Mouse (Mus musculus): ENCODE measurements at regions not wholly inside any gene's neighbourhood (a gene's known extent, or its start where the extent isn't known, plus 50 kb on each side); places are given as distances from the start of the nearest gene placed in this dataset.

DNA sequence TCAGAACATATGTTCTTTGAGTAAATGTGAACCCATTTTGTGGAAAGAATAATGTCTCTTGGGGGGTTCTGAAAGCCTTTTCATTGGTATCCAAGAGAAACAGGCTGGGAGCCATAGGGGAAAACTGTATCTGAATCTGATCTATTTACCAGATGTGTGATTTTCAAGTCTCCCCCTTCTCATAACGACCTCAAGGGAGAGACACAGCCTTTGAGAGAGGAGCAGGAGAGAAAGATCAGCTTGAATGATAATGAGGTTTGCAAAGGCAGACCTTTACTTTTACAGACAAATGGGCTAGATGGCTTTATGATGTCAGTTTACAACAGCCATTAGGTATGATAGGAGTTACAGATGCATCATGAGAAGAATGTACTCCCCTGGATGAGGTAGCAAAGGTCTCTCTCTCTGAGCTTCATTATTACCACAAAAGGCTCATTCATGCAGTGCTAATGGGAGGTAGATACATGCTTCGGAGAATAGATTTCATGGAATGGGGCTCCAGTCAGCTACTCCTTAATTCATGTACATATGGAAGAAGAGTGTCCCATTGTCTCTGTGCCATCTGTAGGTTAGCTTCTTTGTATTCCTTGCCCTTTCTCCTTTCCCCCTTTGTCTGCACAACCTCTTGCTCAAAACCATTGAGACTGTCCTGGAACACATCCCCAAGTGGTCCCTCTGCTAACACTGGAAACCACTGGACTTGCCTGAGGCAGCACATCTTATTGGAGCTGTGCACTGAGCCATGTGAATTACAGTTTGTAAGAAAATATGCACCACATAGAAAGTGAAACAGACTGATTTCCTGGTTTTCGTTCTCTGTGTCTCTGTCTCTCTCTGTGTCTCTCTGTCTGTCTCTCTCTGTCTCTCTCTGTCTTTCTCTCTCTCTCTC, 207.5 kb upstream of the Pter start:
- no peak for TF ChIP-seq CTCF (IDR thresholded peaks at IDR 0.05; ENCODE audit: low read depth)
- TF ChIP-seq EP300 (IDR thresholded peaks at IDR 0.05; ENCODE audit: low read depth): no peak

Measured in heart, postnatal 0 days (tissue).